Mouse (Mus musculus): ENCODE results near the gene Rpl10a. TPM values are rescaled to one million over a fixed set of nuclear protein-coding genes. Genes with fewer than 3 reads are reported as not detected.
"Not testable (repeated sequence)": the region's sequence is repeated elsewhere in the genome, so short reads cannot be mapped to it uniquely, and the experiment has no call there.

Gene Rpl10a
- total and polyA plus RNA-seq, 3 experiments: 826 to 2,217 (median 935) TPM

DNA sequence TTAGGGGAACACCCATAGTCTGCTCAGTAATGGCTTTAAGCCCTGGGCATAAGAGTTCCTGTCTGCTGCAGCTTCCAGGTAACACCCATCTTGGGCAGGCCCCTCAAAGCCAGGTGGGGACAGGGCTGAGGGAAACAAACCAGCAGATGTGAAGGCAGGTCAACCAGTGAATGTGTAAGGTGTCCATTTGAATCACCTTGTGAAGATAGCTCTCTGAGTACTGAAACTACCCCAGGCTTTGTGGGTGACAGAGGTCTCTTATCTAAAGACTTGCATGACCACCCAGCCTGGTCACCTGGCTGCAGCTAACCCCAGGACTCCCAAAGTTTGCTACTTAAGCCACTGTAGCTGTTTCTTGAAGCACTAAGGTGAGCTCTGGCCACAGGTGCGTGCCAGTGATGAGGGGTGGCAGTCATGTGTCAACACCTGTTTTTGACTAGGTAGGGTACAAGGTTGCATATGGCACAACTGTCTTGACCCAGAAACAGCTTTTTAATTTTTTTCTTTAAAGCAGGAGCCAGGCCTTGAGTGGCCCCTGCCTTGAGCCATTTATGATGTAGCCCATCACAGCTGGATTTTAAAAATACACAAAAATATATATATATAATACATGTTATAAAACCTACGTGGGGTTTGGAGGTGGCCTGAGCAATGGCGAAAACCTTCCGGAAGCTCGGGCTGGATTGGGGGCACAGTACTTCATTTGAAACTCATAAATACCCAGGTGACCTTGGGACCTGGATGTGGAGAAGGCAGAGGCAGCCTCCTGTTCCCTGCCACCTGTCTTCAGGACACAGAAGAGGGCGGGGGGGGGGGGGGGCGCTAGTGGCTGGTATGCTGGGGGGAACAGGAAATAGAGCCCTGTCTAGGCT lies 3.2 kb downstream of the Rpl10a start:
- no peak for DNase-seq

DNA sequence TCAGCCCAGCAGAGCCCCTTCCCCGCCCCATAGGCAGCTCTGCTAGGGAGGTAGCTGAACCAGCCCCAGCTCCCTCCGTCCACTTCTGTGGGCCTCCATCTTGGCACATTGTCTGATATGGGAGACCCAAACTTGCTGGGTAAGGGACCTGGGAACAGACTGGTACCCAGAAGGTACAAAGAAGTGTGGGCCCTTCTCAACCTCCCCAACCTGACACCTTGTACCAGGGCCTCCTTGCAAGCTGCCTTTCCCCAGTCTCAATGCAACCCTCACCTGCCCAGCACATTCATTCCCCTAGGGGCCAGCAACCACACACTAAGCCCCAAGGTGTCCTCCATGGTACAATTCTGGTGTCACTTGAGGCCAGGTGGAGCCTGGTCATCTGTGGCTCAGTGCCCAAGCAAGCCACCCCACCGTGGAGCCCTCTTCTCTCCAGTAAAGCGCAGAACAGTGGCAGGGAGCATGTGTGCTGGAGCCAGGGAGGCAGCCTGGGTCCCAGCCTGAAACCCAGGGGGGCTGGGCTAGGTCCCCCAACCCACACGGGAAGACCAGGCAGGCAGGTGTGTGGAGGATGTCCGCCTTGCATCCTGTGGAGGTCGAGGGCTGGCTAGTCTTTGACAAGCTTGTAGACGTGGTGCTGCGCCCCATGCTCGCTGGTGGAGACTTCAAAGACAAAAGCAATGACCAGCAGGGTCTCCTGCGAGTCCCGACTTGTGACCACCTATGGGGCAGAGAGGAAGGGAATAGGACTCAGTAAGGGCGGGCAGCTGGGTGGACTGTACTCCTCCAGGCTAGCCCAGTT lies 4.0 kb downstream of the Rpl10a start:
- DNase-seq: no peak

DNA sequence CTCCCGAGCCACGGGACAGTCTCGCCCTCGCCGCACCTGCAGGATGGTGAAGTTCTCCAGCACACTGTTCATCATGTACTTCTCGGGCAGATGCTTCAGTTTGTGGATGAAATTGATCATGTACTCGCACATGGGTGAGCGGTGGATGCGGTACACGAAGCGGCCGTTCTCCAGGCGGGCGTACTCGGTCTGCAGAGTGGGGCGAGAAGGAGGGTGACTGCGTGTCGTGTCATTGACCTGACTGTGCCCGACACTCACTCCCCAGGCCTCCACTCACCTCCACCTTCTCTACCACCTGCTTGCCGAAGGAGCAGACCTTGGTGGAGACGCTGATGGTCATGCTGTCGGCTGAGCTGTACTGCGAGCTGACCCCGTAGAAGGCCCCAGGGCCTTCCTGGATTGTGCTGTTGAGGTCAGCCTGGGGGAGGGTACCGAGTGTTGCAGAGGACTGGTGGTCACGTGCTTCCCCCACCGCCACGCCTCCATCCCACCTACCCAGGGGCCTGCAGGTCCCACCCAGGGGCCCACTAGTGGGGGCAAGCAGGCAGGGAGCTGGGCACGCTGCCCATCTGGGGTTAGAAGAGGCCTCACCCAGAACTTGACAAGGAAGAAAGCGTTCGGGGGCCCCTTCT lies 4.8 kb downstream of the Rpl10a start:
- peak; percentile 17 for DNase-seq

DNA sequence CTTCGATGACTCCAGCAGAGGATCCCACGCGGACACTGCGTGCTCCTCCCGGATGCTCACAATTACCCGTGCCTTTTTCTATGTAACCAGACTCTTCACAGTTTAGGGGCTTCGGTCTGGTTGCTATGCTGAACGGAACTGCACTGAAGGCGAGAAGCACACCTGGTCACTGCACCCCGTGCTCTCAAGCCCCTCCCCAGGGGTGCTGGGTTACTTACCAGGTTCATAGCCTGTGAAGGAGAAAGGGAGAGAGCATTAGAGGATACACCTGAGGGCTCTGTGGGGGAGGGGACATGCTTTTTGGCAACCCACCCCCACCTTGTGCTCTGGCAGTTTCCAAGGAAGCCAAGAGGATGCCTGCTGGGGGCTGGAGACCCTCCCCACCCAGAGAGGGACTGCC lies 7.0 kb downstream of the Rpl10a start:
- DNase-seq: no peak

DNA sequence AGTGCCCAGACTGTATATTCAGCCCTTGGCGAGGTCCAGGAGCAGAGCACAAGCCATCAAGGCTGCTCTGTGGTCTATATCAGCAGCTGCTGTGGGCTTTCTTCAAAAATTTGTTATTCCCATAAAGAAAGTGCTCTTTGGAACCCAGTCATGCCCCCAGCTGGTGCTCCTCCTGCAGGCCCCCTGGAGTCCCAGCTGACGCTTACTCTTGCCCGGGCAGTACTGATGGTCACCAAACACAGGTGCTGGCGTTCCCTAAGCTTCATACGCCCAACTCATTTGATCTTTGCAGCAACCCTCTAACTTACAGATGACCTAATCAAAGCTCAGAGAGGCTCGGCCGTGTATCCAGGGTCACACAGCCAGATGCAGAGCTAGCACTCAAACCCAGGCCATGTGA lies 9.3 kb downstream of the Rpl10a start:
- no peak for DNase-seq

DNA sequence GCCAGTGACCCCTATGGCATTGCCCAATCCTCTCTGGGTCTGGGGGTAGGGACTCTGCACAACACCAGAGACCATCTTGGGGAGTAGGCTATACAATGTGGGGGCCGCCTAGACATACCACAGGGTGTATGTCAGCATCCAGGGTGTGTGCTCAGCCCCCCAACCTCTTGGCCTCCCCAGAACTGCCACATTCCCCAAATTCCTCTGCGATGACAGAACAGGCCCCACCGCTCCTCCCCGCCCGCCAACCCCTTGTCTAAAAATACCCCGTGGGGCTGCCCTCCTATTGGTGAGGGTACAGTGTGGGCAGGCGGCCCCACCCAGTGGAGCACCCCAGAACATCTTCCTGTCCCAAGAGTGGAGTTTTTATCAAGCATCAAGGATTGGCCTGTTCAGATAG lies 12.3 kb downstream of the Rpl10a start:
- DNase-seq: no peak

DNA sequence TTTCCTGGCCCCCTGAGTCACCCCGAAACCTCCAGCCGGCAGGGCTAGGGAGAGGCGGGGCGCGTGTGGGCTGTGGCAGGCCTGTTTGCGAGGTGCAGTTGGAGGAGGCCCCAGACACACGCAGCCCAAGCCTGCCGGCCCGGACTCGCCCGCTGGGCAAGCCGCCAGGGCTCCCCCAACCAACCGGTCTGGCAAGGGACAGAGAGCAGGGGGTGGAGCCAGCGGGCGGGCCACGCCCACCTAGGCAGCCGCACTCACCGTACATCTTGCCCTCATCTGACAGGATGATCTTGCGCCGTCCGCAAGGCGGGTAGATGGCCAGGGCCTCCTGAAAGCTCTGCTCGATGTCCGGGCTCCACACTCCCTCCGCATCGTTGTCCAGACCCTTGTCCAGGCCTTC lies 12.8 kb downstream of the Rpl10a start:
- DNase-seq: peak; percentile 85

DNA sequence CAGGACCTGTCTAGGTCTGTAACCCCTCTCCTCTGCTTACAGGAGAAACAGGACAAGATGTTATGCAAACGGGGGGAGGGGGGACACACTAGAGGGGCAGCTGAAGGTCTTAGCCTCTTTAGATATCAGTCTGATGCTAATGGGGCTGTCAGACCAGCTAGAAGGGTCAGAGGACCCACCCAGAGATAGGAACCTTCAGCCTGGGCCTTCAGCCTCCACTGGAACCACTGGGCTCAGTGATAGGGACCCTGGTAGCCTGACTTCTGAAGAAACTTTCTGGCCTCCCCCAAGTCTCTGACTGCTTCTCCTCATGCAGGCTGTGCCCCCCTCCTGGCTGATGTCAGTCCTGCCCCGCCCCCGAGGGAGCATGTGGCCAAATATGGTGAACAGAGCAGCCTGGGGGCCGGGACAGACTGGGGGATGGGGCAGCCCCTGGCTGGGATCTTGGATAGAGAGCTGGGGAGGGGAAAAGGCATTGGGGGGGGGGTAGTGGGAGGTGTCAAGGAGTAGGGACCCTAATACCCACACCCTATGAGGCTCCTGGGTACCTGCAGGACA lies 15.9 kb downstream of the Rpl10a start:
- DNase-seq: no peak

DNA sequence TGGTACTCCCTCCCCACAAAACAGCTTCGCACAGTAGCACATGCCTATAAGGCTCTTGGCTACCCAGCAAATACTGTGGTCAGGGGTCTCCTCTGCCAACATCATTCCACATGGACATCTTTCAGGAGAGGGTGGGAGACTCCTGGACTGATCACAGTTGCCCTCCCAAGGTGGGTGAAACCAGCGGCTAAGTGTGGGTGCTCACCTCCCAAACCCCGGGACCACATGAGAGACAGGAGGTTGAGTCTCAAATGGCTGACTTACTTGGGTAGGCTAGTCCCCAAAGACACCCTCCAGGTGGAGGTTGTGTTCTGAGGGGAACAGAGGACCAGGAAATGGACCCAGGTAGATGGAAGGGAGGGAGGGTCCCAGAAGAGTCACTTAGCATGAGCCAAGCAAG lies 16.4 kb downstream of the Rpl10a start:
- no peak for DNase-seq

DNA sequence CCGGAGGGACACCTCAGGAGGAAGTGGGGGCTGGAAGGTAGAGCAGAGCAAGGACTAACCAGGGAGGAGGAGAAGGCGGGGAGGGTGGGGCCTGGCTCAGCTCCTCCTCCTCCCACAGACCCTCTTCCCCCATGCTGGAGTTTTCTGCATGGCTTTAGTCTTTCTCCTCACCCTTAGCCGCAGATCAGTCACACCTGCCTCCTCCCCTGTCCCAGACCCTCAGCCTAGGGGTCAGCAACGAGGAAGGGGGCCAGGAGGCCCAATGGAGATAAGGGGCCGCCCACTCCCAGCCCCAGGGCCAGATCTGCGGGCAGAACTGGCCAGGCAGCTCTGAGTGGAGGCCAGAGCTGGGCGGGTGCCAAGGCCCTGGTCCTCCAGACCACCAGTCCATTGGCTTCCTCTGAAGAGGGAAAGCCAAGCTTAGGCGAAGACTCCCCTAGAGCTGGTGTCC lies 17.0 kb downstream of the Rpl10a start:
- no peak for DNase-seq

DNA sequence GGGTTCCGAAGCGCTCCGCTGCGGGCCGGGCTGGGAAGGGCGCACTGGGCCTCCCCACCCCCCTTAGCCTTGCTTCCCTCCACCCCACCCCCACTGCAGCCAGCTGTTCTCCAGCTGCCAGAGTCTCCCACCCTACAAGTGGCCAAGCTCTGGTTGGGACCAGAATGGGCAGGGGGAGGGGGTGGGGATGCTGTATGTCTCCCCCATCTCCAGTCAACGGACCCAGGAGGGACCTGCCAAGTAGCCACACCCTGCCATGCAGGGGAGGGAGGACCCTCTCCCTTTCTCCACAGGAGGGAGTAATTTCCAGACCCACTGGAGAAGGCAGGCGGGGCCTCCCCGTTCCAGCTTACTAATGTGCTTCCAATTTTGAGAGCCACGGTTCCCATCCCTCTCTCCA lies 17.6 kb downstream of the Rpl10a start:
- no peak for DNase-seq

DNA sequence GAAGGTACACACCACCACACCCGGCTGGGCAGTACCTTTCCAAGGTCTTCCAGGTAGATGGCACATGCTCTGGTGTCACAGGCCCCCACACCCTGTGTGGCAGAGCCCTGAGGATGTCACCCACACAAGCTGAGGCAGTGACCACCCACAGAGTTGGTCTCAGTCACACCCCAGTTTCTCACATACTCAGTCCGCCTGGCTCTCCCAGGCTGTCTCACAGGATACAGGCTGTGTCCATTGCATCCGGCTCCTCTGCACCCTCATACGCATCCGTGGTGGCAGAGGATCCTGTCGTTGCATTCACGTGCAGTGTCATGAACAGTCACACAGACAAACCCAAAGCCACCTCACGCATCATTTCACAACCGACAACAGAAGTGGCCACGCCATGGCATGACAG lies 19.1 kb downstream of the Rpl10a start:
- no peak for DNase-seq

DNA sequence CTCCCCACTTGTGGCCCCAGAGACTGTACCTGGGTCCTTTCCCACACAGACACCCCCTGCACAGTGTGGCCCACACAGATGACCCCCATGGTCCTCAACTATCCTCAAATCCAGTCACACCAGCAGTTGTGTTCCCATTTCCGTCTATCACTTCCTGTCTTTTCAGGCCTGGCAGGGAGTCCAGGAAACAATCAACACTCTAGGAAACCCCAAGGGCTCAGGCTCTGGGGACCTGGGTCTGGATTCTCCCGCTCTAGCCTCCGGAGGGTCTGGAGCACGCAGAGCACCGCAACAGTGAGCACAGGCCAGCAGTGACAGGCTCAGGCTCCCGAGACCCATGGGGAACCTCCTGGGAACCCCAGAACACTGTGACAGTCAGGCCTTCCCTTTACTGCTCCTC lies 19.9 kb downstream of the Rpl10a start:
- no peak for DNase-seq

DNA sequence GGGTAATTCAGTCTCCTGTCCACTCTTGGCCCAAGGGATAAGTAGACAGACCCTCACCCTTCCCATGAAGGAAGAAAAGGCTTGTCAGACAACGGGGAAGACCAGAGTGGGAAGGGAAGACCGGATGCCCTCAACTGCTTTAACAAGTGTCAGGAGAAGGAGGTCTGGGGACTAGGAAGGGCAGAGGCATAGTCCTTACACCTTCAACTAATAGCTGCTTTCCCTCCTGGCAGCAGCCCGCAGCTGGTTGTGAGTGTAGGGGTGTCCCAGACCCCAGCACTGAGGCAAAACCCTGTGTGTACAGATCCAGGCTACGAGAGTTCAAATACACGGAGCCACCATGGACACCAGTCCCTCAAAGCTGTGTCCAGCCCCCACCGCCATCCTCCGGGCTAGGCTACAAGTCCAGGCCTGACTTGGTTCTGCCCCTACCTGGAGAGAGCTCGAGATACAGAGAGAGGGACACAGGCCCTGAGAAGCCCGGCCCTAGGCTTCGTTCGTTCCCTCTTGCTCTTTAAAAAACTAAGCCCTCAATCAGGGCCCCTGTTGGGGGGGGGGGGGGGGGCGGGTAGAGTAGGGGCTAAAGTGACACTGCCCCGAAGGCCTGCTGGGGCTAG lies 21.1 kb downstream of the Rpl10a start:
- no peak for DNase-seq

DNA sequence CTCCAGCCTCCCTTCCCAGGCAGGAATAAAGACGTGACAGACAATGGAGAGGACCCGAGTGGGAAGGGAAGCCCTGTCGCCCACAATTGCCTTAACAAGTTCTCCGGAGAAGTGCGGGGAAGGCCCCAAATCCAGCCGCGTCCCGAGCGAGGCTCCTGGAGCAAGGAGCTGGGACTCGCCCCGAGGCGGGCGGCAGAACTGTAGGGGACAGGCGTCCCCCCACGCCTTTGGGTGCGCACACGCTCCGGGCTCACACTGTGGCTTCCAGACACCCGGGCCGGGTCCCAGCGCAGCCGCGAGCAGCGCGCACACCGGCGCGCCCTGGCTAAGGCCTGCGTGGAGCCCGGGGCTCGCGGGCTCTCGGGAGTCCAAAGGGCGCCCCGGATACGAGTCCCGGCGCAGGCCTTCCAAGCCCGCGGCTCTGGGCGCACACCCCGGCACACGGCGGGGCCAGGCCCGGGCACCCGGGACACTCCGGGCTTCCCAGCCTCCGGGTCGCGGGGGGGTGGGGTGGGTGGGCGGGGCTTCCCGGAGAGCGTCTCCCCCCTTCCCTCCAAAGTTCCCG lies 21.7 kb downstream of the Rpl10a start:
- DNase-seq: peak; percentile 78

DNA sequence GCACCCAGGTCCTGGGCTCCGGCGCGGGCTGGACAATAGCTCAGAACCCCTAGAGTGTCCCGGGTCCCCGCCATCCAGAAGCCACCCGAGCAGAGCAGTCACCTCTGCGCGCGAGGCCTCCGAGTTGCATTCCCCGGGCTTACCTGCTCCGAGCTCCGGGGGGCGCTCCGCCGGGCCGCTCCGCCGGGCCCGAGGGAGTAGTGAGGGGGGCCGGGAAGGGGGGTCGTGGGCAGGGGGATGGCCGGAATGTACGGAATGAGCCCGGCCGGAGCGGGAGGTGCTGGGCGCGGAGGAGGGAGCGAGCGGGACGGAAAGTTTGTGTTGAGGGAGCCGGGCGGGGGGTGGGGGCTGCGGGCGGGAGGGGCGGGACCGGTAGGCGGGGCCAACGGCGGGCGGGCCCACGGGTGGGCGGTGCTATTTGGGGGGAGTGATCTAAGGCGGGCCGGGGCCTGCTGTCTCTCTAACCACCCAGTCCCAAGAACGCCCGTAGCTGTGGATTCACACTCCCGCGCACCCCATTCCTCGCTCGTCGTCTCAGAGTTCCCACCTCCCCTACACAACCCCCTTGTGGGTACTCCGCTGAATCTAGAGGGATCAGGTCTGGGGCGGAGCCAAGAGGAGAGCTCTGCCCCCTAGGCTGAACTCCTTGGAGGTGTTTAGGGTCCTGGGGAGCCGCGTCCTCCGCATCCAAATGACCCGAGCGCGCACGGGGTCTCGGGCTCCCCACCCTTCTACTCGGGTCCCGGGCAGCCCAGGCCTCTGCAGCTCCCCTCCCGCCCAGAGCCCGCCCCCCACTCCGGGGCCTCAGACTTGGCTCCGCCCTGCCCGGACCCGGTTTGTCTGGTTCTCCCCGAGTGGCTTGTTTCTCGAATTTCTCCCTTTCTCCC lies 22.4 kb downstream of the Rpl10a start, which contains the start of gene Tead3:
Gene Tead3, minus strand, starts transcription at position 352 of the 887 bp plus-strand sequence.
- peak; percentile 89 for DNase-seq

DNA sequence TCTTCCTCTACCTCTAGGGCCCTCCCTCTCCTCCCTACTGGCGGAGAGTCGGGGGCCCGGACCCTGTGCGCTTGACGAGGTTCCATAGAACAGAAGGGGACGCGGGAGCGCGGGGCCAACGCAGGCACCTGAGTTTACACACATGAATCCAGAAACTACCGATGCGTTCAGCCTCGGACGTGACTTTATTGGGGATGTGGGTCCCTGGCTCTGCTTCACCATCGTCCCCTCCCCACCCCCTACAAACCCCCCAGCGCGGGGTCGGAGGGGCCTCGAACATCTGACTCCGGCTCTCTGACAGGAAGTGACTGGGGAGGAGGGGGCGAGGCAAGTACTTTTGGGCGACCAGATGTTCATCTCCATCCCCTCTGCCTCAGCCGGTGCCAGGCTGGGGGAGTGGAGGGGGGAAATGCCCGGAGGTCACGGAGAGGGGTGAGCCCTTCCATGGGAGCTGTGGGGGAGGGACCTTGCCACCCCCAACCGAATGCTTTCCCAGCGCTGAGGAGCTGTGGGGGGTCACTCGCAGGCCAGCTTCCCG lies 23.2 kb downstream of the Rpl10a start:
- no peak for DNase-seq

DNA sequence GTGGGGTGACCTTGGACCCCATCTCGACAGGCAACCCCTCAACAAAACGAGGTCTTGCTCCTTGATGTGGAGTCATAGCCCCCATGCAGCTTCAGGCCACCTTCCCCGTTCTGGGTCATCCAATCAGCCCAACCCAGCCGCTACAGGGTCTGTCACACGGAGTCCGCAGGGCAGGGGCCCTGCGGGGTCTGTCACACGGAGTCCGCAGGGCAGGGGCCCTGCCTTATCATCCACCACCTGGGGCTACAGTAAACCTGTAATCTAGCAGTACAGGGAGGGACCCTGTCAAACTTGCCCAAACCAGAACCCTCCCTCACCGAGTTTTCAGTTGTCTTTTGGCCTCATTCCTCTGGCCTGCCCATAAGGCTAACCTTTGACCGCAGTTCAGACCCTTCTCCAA lies 23.7 kb downstream of the Rpl10a start:
- no peak for DNase-seq

DNA sequence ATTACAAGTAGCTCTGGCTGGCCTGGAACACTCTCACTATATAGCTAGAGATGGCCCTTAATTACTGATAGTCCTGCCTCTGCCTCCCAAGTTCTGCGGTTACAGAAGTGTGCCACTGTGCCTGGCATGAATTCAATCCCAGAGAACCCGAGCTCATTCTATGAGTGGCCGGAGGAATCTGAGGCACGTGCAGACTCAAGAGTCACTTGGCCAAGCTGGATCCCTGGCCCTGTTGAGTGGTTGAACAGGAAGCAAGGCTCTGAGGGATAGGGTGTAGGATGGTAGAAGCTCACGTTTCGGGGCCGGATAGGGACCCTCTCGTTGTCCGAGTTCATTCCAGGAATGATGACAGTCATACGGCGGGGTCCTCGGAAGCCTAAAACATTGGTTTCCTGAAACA lies 27.6 kb downstream of the Rpl10a start:
- DNase-seq: no peak

DNA sequence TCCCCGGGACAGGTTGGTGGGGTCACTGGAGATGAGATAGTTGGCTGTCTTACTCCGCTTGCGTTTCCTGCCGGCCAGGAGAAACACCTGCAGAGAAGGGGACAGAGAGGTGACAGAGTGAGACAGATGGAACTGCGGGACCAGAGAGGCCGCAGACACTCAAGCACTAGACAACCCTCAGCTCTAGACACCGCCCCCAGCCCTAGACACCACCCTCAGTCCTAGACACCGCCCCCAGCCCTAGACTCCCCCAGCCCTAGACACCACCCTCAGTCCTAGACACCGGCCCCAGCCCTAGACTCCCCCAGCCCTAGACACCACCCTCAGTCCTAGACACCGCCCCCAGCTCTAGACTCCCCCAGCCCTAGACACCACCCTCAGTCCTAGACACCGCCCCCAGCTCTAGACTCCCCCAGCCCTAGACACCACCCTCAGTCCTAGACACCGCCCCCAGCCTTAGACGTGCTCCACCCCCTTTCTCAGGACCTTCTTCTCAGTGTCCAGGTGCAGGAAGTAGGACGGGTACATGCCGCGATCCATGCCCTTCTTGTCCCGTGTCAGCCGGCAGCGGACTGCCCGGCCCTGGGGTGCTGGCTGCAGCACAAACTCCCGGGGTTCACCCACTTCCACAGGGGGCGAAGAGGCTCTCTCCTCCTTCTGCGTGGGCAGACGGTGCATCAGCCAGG lies 30.4 kb downstream of the Rpl10a start:
- not testable (repeated sequence) for DNase-seq
